Mouse (Mus musculus): ENCODE data around the gene Tex101. TPM values are rescaled to one million over a fixed set of nuclear protein-coding genes. Genes with fewer than 3 reads are reported as not detected.
"Not testable (repeated sequence)": the region's sequence is repeated elsewhere in the genome, so short reads cannot be mapped to it uniquely, and the experiment has no call there.

Gene Tex101
- total and polyA plus RNA-seq, 3 experiments: not detected

DNA sequence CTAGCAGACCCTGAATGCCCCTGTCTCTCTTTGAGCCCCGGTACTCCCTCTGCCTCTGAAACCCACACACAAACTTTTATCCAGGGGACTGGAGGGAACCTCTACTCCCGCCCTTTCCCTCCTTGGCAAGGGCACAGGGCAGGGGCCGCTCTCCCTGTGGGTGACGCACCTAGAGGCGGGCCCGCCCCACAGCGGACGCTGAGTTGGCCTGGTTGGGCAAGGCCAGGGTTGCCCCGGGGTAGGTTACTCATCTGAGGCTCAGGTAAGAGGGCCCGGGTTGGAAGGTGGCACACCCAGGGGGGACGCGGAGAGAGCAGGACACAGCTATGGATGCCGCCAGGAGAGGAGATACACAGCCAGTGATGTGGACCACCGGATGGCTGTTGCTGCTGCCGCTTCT, 40.2 kb downstream of the Tex101 start, which contains the start of gene Lypd3:
Lypd3 (plus strand) TSS at position 287 of the 400 bp plus-strand sequence.
- no peak for DNase-seq

DNA sequence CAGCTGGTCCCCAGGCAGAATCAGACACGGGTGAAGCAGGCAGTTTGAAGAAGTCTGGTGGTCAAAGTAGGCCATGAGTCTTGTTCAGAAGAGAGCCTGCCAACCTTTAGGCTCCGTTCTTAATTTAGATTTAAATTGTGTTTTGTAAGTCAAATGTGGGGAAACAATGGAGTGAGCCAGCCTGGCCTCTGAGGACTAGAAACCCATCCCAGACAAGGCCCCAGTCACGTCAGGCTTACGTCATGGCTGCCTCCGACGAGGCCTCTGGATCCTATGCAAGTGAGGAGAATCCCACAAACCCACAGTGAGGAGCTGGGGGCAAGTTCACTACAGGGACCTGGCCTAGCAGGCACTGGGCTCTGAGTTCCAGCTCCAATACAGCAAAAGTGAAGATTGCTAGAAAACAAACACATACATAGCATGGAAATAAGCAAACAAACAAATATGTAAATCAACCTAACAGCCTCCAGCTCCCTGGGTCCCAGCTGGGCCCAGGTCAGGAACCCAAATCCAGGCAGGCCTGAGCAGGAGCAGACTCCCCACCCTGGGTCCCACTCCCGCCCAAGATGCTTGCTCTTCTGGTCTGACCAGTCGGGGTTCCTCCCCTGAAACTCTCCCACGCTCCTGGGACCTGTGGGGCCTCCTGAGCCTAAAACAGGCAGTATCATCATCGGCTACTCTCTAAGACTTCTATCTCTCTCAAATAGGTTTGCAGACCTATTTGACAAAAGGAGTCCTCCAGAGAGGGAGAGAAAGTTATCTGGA, 46.2 kb downstream of the Tex101 start:
- no peak for DNase-seq

DNA sequence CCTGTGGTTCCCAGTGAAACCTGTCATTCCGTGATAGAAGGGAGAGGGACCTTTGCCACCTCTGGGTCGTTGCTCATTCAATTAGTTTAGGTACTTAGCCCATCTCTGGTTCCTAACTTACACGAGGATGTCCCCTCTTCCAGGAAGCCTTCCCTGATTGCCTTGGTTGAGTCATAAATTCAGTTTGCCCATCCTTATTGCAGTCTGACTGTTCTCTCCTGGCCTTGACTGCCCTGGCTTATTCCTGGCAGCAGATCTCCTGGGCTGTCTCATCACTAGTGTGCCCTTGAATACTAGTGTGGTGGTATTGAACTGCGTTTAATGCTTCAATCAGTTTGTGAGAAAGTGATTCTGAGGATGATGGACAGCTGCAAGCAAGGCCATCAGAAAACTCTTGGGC, 46.8 kb downstream of the Tex101 start:
- peak; percentile 71 for DNase-seq

DNA sequence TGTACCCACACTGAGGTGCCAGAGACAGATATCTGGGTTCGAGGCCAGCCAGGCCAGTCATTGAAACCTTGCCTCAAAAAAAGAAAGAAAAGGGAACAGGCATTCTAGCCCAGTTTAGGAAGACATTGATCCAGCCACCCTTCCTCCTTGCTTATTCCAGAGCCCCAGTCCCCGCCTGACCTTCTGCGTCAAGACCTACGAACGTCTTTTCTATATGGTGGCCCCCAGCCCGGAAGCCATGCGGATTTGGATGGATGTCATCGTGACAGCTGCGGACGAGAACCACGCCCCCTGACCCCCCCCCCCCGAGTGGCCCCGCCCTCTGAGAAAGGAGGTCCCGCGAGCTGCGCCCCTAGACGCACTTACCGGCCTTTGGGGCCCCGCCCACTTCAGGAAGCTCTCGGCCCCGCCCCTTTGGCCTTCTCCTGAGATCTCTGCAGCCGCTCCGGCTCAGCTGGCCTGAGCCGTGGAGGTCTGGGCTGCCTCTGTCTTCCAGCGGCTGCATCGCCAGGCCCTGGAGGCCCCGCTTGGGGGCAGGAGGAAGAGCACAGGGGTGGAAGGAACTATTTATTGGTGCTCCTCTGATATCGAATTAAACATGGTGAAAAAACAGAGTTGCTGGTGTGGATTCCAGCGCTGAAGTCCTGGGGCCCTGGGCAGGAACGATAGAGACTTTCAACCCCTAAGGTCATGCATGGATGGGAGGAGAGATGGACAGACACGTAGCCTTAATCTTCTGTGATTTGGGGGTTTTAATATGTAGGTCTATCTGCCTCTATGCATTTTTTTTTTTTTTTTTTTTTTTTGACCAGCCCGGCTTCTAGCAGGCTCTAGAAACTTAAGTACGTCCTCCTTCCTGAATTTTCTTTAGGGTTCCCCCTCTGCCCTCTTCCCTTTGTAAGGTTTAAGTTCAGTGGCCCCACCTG, 47.5 kb downstream of the Tex101 start:
- DNase-seq: peak; percentile 93

DNA sequence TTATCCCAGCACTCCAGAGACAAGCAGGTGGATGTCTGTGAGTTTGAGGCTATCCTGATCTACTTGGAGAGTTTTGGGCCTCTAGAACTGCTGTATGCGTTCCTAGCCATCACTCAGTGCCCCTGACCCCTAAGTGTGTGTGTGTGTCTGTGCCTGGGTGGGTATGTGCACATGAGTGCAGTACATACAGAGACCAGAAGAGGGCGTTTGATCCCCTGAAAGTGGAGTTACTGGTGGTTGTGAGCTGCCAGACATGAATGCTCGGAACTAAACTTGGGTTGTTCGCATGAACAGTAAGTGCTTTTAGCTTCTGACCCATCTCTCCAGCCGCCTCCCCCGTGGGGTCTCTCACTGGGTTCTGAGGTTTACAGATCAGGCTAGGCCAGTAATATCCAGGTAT, 53.5 kb downstream of the Tex101 start:
- DNase-seq: no peak

DNA sequence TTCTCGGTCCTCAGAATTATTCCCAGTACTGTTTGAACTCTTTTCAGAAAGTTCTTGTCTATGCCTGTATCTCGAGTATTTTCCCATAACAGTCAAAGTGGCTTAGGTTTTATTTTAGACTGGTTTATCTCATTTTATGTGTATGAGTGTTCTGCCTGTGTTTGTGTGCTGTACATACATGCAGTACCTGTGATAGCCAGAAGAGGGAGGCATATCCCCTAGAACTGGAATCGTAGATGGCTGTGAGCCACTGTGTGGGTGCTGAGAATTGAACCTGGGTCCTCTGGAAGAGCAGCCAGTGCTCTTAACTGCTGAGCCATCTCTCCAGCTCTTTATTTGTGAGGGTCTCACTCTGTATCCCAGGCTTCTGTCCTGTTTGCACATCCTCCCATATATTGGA, 55.3 kb downstream of the Tex101 start:
- DNase-seq: no peak

DNA sequence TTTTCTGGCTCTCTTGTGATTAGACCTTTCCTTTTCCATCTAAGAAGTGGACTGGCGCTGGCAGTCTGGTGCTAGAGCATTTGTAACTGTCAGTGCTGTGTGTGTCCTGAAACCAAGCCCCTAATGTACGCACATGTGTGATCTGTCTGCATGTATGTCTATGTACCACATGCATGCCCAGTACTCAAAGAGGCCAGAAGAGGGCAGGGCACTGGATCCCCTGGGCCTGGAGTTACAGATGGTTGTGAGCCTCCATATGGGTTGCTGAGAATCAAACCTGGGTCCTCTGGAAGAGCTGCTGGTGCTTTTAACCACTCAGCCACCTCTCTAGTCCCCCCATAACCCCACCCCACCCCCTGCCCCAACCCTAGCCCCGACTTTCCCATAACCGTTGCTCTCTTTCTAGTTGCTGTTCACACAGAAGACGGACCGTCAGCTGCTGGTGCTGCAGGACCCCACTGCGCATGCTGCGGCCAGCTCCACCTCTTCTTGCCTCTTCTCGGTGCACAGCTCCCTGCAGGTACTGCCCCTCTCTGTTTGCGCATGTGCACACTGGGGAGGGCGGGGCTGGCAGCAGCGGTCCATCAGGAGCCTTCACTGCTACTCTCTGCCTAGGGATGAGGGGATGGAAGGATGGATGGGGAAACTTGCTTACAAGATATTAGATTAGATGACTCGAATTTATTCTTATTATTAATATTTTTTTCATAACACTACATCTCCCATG, 56.6 kb downstream of the Tex101 start:
- DNase-seq: no peak

DNA sequence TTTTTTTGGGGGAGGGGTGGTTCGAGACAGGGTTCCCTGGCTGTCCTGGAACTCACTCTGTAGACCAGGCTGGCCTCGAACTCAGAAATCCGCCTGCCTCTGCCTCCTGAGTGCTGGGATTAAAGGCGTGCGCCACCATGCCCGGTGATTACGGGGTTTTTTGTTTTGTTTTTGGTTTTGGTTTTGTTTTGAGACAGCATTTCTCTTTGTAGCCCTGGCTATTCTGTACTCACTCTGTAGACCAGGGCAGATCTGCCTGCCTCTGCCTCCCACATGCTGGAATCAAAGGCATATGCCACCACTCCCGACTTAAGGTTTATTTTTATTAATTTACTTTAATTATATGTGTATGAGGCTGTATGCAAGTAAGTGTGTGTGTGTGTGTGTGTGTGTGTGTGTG, 58.1 kb downstream of the Tex101 start:
- not testable (repeated sequence) for DNase-seq

Other genes starting within 250 kb of the Tex101 start
- gene Irgc1, start 224.4 kb downstream of the Tex101 start, total RNA-seq (2021): not detected
- gene Irgc1, start 224.4 kb downstream of the Tex101 start, polyA plus RNA-seq (2012; rRNA removed): 0.19 TPM in 1 of 2 replicates, not detected in the other
- 10 to 100 TPM in 1 of 2 experiments, 1 to 10 TPM in 1; 9.5 to 10.8 TPM for gene Plaur, start 214.2 kb downstream of the Tex101 start, total RNA-seq (2021)
- 15.5 and 18.0 TPM in 2 replicates for gene Plaur, start 214.2 kb downstream of the Tex101 start, polyA plus RNA-seq (2012; rRNA removed)
- gene Cadm4, start 194.7 kb downstream of the Tex101 start, total RNA-seq (2021): 1 to 10 TPM; 1.7 to 4.7 TPM
- gene Cadm4, start 194.7 kb downstream of the Tex101 start, polyA plus RNA-seq (2012; rRNA removed): 6.6 and 7.5 TPM in 2 replicates
- gene Zfp428, start 169.7 kb downstream of the Tex101 start, total RNA-seq (2021): 1 to 10 TPM; 4.2 to 7.2 TPM
- gene Zfp428, start 169.7 kb downstream of the Tex101 start, polyA plus RNA-seq (2012; rRNA removed): 32.1 and 38.3 TPM in 2 replicates
- not detected for gene AC161166.1, start 164.2 kb downstream of the Tex101 start, total RNA-seq (2021)
- not detected in 2 replicates for gene AC161166.1, start 164.2 kb downstream of the Tex101 start, polyA plus RNA-seq (2012; rRNA removed)
- gene Irgq, start 146.0 kb downstream of the Tex101 start, total RNA-seq (2021): 10 to 100 TPM; 21.2 to 23.7 TPM
- 20.8 and 23.5 TPM in 2 replicates for gene Irgq, start 146.0 kb downstream of the Tex101 start, polyA plus RNA-seq (2012; rRNA removed)
- not detected for gene Pinlyp, start 130.6 kb downstream of the Tex101 start, total RNA-seq (2021)
- gene Pinlyp, start 130.6 kb downstream of the Tex101 start, polyA plus RNA-seq (2012; rRNA removed): not detected in 2 replicates
- gene Xrcc1, start 130.4 kb downstream of the Tex101 start, total RNA-seq (2021): 10 to 100 TPM; 34.7 to 36.8 TPM
- gene Xrcc1, start 130.4 kb downstream of the Tex101 start, polyA plus RNA-seq (2012; rRNA removed): 61.2 TPM in 2 replicates
- gene Ethe1, start 89.1 kb downstream of the Tex101 start, total RNA-seq (2021): 10 to 100 TPM; 34.8 to 37.5 TPM
- gene Ethe1, start 89.1 kb downstream of the Tex101 start, polyA plus RNA-seq (2012; rRNA removed): 32.1 and 33.8 TPM in 2 replicates
- under 1 TPM; 0.29 to 0.45 TPM for gene Zfp575, start 89.0 kb downstream of the Tex101 start, total RNA-seq (2021)
- gene Zfp575, start 89.0 kb downstream of the Tex101 start, polyA plus RNA-seq (2012; rRNA removed): 0.36 and 0.62 TPM in 2 replicates
- 1 to 10 TPM; 3.5 to 8.5 TPM for gene Phldb3, start 65.9 kb downstream of the Tex101 start, total RNA-seq (2021)
- 3.9 and 4.4 TPM in 2 replicates for gene Phldb3, start 65.9 kb downstream of the Tex101 start, polyA plus RNA-seq (2012; rRNA removed)
- under 1 TPM; 0.79 to 0.84 TPM for gene Lypd3, start 40.1 kb downstream of the Tex101 start, total RNA-seq (2021)
- gene Lypd3, start 40.1 kb downstream of the Tex101 start, polyA plus RNA-seq (2012; rRNA removed): 1.9 TPM in 2 replicates
- gene BC049730, start 32.6 kb upstream of the Tex101 start, total RNA-seq (2021): not detected
- not detected in 2 replicates for gene BC049730, start 32.6 kb upstream of the Tex101 start, polyA plus RNA-seq (2012; rRNA removed)
- gene Gm4763, start 50.2 kb upstream of the Tex101 start, total RNA-seq (2021): not detected
- gene Gm4763, start 50.2 kb upstream of the Tex101 start, polyA plus RNA-seq (2012; rRNA removed): not detected in 2 replicates
- gene Cd177, start 83.6 kb upstream of the Tex101 start, total RNA-seq (2021): under 1 TPM in 1 of 2 experiments, not detected in 1; 0.17 TPM
- gene Cd177, start 83.6 kb upstream of the Tex101 start, polyA plus RNA-seq (2012; rRNA removed): not detected in 2 replicates
- not detected for gene Ceacam10, start 100.5 kb upstream of the Tex101 start, total RNA-seq (2021)
- gene Ceacam10, start 100.5 kb upstream of the Tex101 start, polyA plus RNA-seq (2012; rRNA removed): not detected in 2 replicates
- gene Gm9844, start 185.5 kb upstream of the Tex101 start, total RNA-seq (2021): under 1 TPM in 1 of 2 experiments, not detected in 1; 0.97 TPM
- gene Gm9844, start 185.5 kb upstream of the Tex101 start, polyA plus RNA-seq (2012; rRNA removed): not detected in 2 replicates
- not detected for gene Lypd4, start 193.3 kb upstream of the Tex101 start, total RNA-seq (2021)
- gene Lypd4, start 193.3 kb upstream of the Tex101 start, polyA plus RNA-seq (2012; rRNA removed): not detected in 2 replicates
- gene Dmrtc2, start 193.4 kb upstream of the Tex101 start, total RNA-seq (2021): not detected
- not detected in 2 replicates for gene Dmrtc2, start 193.4 kb upstream of the Tex101 start, polyA plus RNA-seq (2012; rRNA removed)
- 1,000 to 10,000 TPM in 1 of 2 experiments, 100 to 1,000 TPM in 1; 601 to 1,035 TPM for gene Rps19, start 207.7 kb upstream of the Tex101 start, total RNA-seq (2021)
- 230 TPM in 2 replicates for gene Rps19, start 207.7 kb upstream of the Tex101 start, polyA plus RNA-seq (2012; rRNA removed)
- under 1 TPM; 0.46 to 0.86 TPM for gene Cd79a, start 220.7 kb upstream of the Tex101 start, total RNA-seq (2021)
- gene Cd79a, start 220.7 kb upstream of the Tex101 start, polyA plus RNA-seq (2012; rRNA removed): 2.2 and 3.1 TPM in 2 replicates
- 10 to 100 TPM; 71.4 to 79.3 TPM for gene Arhgef1, start 226.2 kb upstream of the Tex101 start, total RNA-seq (2021)
- gene Arhgef1, start 226.2 kb upstream of the Tex101 start, polyA plus RNA-seq (2012; rRNA removed): 195 and 229 TPM in 2 replicates